Mouse (Mus musculus) erythroblast, embryonic 14.5 days (primary cell): ENCODE measurements around the gene Trp53bp1.

ENCODE experiments used
- GATA1 ChIP-seq: IDR thresholded peaks from 2 replicates; pipeline ENCODE4 v1.6.1; 2012; ENCODE audit warnings: low read length, inconsistent platforms, mixed read lengths
- TAL1 ChIP-seq: IDR thresholded peaks from 3 replicates; pipeline ENCODE4 v1.6.1; 2012; ENCODE audit warnings: low read length, inconsistent platforms, mixed read lengths

GRCm38 (mm10) chr2:121223010-121223409 lies 48.2 kb downstream of the Trp53bp1 start:
- TF ChIP-seq GATA1 (no peak), TAL1 (no peak)
